ENCODE assay signal across 12 mouse cellular contexts in the genomic region with DNA sequence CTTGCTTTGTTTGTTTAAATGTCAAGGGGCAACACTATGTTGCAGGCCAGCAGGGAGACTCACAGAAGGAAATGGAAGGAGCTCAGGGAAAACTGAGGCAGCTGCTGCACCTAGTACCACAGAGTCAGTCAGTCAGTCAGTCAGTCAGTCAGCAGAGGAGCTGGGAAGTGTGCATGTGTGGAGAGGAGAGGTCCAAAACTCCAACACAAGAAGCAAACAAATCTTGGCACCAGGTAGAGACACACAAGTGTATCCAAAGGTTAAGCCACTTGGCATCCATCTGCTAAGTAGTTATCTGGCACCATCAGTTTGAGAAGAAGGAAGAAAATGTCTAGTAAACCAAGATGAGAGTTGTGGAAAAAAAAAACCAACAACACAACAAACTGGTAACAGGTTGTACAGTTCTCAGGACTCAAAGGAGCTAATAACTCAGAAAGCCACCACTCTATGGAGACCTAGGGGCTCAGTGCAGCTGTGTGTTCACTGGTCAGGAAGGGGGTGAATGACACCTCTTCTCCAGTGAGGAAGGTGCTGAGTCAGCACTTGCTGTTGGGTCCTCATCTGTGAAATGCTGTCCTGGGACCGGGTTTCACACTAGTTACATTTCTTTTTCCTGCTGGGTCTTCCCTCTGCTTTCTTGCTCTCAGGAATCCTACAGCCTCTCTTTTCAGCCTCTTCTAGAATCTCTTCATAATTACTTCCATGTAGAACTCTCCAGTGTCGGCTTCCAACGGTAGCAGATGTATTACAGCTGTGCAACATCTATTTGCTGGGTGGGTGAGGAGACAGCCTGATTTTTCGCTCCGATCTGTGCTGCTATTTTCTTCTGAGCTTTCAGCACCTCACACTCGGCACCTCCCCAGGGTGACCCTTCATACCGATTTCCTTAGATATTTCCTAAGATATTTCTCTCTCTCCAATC. TPM values are rescaled to one million over a fixed set of nuclear protein-coding genes. Genes with fewer than 3 reads are reported as not detected.
DNase-seq lines count a peak whose midpoint lies in the region; ATAC-seq and TF ChIP-seq lines count a peak whose summit lies in the region.
"Had no signal": no experiment of that assay in that cellular context is flagged by ENCODE, and none has a peak within 500 bp of the region (broad histone marks: within the 10 kb centered on the region; RNA-seq: fewer than 3 reads in every experiment).

No protein-coding gene starts in this region.

- ATAC-seq in megakaryocyte, adult 5-6 weeks (ENCODE audit: poor library complexity, severe bottlenecking), result no peak
- no peak for ATAC-seq in intestine, embryonic 15.5 days
- ATAC-seq: forebrain, embryonic 15.5 days had no signal

- dilution Hi-C loops in CH12.LX (cut with MboI; ENCODE audit: extremely low pct_ligation_motif_present, extremely low pct_unique_long_range_greater_than_20kb, low sequenced_read_pairs), result no loop called here

- no peaks in the 10 kb centered on the region for H3K27me3 ChIP-seq in CH12.LX (replicated peaks)
- H3K27me3 ChIP-seq in intestine, embryonic 15.5 days (replicated peaks), result no peaks in the 10 kb centered on the region
- H3K27me3 ChIP-seq: forebrain, embryonic 15.5 days; hindbrain, embryonic 15.5 days; liver, embryonic 13.5 days had no signal

- H3K79me2 ChIP-seq in CH12.LX (replicated peaks; ENCODE audit: control insufficient read depth, extremely low read depth, insufficient read depth, poor library complexity, severe bottlenecking), result peaks cover 17% of the 10 kb centered on the region

- H3K4me1 ChIP-seq in CH12.LX (ENCODE audit: control insufficient read depth in 1 of 2, insufficient read depth in 2 of 2), result peaks cover 8 to 71% of the 10 kb centered on the region in 2 experiments
- H3K4me1 ChIP-seq in ES-E14 (ENCODE audit: control insufficient read depth in 2 of 2, insufficient read depth in 2 of 2, low read length in 2 of 2, poor library complexity in 1 of 2), result peaks cover 2 to 6% of the 10 kb centered on the region in 2 experiments; a peak in 2 of 4 replicates
- peaks cover 36% of the 10 kb centered on the region for H3K4me1 ChIP-seq in intestine, embryonic 15.5 days (replicated peaks)

- no peak overlapping the region for H3K9ac ChIP-seq in CH12.LX (ENCODE audit: insufficient read depth, low read depth)
- H3K9ac ChIP-seq in ES-E14 (ENCODE audit: insufficient read depth, low read depth, low read length, poor library complexity, severe bottlenecking), result no peak overlapping the region
- H3K9ac ChIP-seq in intestine, embryonic 15.5 days, result no peak overlapping the region
- H3K9ac ChIP-seq: forebrain, embryonic 15.5 days; hindbrain, embryonic 15.5 days; liver, embryonic 13.5 days had no signal

- TF ChIP-seq EP300 in CH12.LX (IDR thresholded peaks at IDR 0.05; ENCODE audit: low read length), result no peak

- 51% methylated on average over 7 of the region's 7 CpGs for WGBS in intestine, embryonic 15.5 days

- no peak for TF ChIP-seq POLR2A in CH12.LX (IDR thresholded peaks at IDR 0.05; ENCODE audit: low read depth, low read length)

- H3K9me3 ChIP-seq in CH12.LX (replicated peaks; ENCODE audit: low read length), result no peaks in the 10 kb centered on the region
- no peaks in the 10 kb centered on the region for H3K9me3 ChIP-seq in ES-E14 (ENCODE audit: control insufficient read depth, insufficient read depth, low read depth, low read length)
- no peaks in the 10 kb centered on the region for H3K9me3 ChIP-seq in intestine, embryonic 15.5 days
- H3K9me3 ChIP-seq: forebrain, embryonic 15.5 days; hindbrain, embryonic 15.5 days; liver, embryonic 13.5 days had no signal

- TF ChIP-seq CTCF in CH12.LX (conservative IDR thresholded peaks at IDR 0.05 in 1 of 2, IDR thresholded peaks at IDR 0.05 in 1 of 2; ENCODE audit: low read depth in 2 of 2, low read length in 2 of 2), result no peak

- H3K36me3 ChIP-seq in CH12.LX (replicated peaks in 1 of 2; ENCODE audit: control insufficient read depth in 1 of 2, insufficient read depth in 1 of 2, low read length in 1 of 2), result peaks cover 11 to 68% of the 10 kb centered on the region in 2 experiments
- H3K36me3 ChIP-seq in ES-E14 (ENCODE audit: control insufficient read depth, insufficient read depth, low read length, poor library complexity, severe bottlenecking), result peaks cover 8% of the 10 kb centered on the region
- peaks cover 4% of the 10 kb centered on the region for H3K36me3 ChIP-seq in intestine, embryonic 15.5 days
- H3K36me3 ChIP-seq: hindbrain, embryonic 15.5 days had no signal

- H3K4me2 ChIP-seq in CH12.LX (ENCODE audit: insufficient read depth, low read depth, poor library complexity, severe bottlenecking), result no peak overlapping the region
- no peak overlapping the region for H3K4me2 ChIP-seq in intestine, embryonic 15.5 days (replicated peaks)
- H3K4me2 ChIP-seq: forebrain, embryonic 15.5 days; hindbrain, embryonic 15.5 days; liver, embryonic 13.5 days had no signal

- in situ Hi-C loops in CH12.LX (cut with MboI; ENCODE audit: low pct_ligation_motif_present, low pct_unique_long_range_greater_than_20kb, low sequenced_read_pairs) (no loop called here), ES-E14 (cut with MboI; ENCODE audit: low sequenced_read_pairs in 2 of 2, unreplicated experiment in 2 of 2) (no loop called here)

- H3K4me3 ChIP-seq in CH12.LX (replicated peaks in 1 of 3; ENCODE audit: low read depth in 2 of 3, low read length in 2 of 3, poor library complexity in 1 of 3), result no peak overlapping the region
- H3K4me3 ChIP-seq in ES-E14 (ENCODE audit: insufficient read depth in 1 of 2, low read depth in 1 of 2, low read length in 2 of 2, poor library complexity in 1 of 2, severe bottlenecking in 1 of 2), result no peak overlapping the region
- H3K4me3 ChIP-seq in intestine, embryonic 15.5 days (replicated peaks), result no peak overlapping the region
- H3K4me3 ChIP-seq: forebrain, embryonic 15.5 days; hindbrain, embryonic 15.5 days; liver, embryonic 13.5 days had no signal

- H3K27ac ChIP-seq in CH12.LX (ENCODE audit: insufficient read depth, low read depth) (no peak overlapping the region), ES-E14 (ENCODE audit: insufficient read depth, low read depth, low read length, poor library complexity, severe bottlenecking) (no peak overlapping the region)
- H3K27ac ChIP-seq in intestine, embryonic 15.5 days, result no peak overlapping the region
- H3K27ac ChIP-seq: forebrain, embryonic 15.5 days; hindbrain, embryonic 15.5 days; liver, embryonic 13.5 days had no signal

- no peak for TF ChIP-seq RAD21 in CH12.LX (IDR thresholded peaks at IDR 0.05; ENCODE audit: low read depth, low read length)

- DNase-seq in kidney, adult 8-10 months, result peak; percentile 46 to 81
- DNase-seq in kidney, adult 18-20 months, result no peak
- DNase-seq in CH12.LX (ENCODE audit: extremely low read depth) (no peak), ES-E14 (ENCODE audit: low read depth, low spot score) (no peak)
- DNase-seq in kidney, postnatal 25 days, result peak; percentile 58
- DNase-seq: cerebellum, postnatal 36 days; liver, embryonic 13.5 days; right cerebral cortex, postnatal 14 days had no signal

TF ChIP-seq in CH12.LX, 34 proteins besides CTCF, POLR2A, EP300 and RAD21:
- TF ChIP-seq MAZ (IDR thresholded peaks at IDR 0.05; ENCODE audit: low read depth, low read length) (no peak), MAFK (IDR thresholded peaks at IDR 0.05; ENCODE audit: insufficient replicate concordance, low read length) (peak; percentile 94), NRF1 (IDR thresholded peaks at IDR 0.05; ENCODE audit: low read depth, low read length) (no peak), HCFC1 (IDR thresholded peaks at IDR 0.05; ENCODE audit: low read depth, low read length) (no peak), ZMIZ1 (IDR thresholded peaks at IDR 0.05; ENCODE audit: low read depth, low read length) (no peak), RCOR1 (conservative IDR thresholded peaks at IDR 0.05; ENCODE audit: low read depth, low read length) (no peak), ELF1 (IDR thresholded peaks at IDR 0.05; ENCODE audit: low read depth, low read length) (no peak), UBTF (IDR thresholded peaks at IDR 0.05; ENCODE audit: low read depth, low read length) (no peak), CHD2 (IDR thresholded peaks at IDR 0.05; ENCODE audit: low read length) (no peak)
TF ChIP-seq in CH12.LX: peak in this region for 1.

TF ChIP-seq in ES-E14, 5 proteins besides CTCF, POLR2A, EP300 and RAD21:
- TF ChIP-seq HCFC1 (IDR thresholded peaks at IDR 0.05; ENCODE audit: borderline replicate concordance, insufficient read depth, low read length) (no peak), MAFK (IDR thresholded peaks at IDR 0.05; ENCODE audit: insufficient read depth, low read depth, low read length) (peak; percentile 96)
TF ChIP-seq in ES-E14: peak in this region for 1.

RNA-seq across cellular contexts. Expression of gene Cemip, which starts 30.6 kb away (rescaled TPM):
- under 0.01 and 0.04 TPM in 2 replicates for total RNA-seq in CH12.LX (2012; rRNA removed)
- not detected in 2 replicates for total RNA-seq in CH12.LX (2014; rRNA removed)
- not detected in 2 replicates for polyA plus RNA-seq in CH12.LX (2012; ENCODE audit: insufficient read length, low read depth)
- total RNA-seq in ES-E14 (2012; rRNA removed), result 1.2 and 3.9 TPM in 2 replicates
- total RNA-seq in megakaryocyte, adult 5-6 weeks (2015), result 0.02 TPM in 1 of 2 replicates, not detected in the other
- 0.08 TPM in 1 of 2 replicates, not detected in the other for total RNA-seq in megakaryocyte, adult 5-6 weeks (2017)
- polyA plus RNA-seq in intestine, embryonic 15.5 days (2015; fragmentation: Nextera tagmentation; extraction: Ambion mirVana), result 0.44 and 0.49 TPM in 2 replicates

RNA-seq across cellular contexts. Expression of gene Abhd17c, which starts 34.8 kb away (rescaled TPM):
- total RNA-seq in CH12.LX (2012; rRNA removed) (34.0 and 35.3 TPM in 2 replicates), CH12.LX (2014; rRNA removed) (40.4 and 41.8 TPM in 2 replicates), ES-E14 (2012; rRNA removed) (24.8 and 25.8 TPM in 2 replicates)
- 36.1 and 44.0 TPM in 2 replicates for polyA plus RNA-seq in CH12.LX (2012; ENCODE audit: insufficient read length, low read depth)
- 21.8 and 23.1 TPM in 2 replicates for total RNA-seq in megakaryocyte, adult 5-6 weeks (2015)
- 14.8 and 16.2 TPM in 2 replicates for total RNA-seq in megakaryocyte, adult 5-6 weeks (2017)
- polyA plus RNA-seq in intestine, embryonic 15.5 days (2015; fragmentation: Nextera tagmentation; extraction: Ambion mirVana), result 90.4 and 95.3 TPM in 2 replicates

Comparison
In these comparisons a context has a peak if more than half of its experiments do, and no peak if none do; other contexts are left out.
1. DNase-seq: peak in kidney, adult 8-10 months (2 of 2) and kidney, postnatal 25 days (2 of 2); none in kidney, adult 18-20 months (single experiment), CH12.LX (single experiment) and ES-E14 (single experiment).